Mouse (Mus musculus): ENCODE results near the gene Crls1. TPM values are rescaled to one million over a fixed set of nuclear protein-coding genes. Genes with fewer than 3 reads are reported as not detected.
A peak's percentile ranks its signal among the peaks of the same experiment; 100 is the strongest.

Crls1 gene
- polyA plus RNA-seq, 1 experiment from 2014 or later = 34.1 TPM

DNA sequence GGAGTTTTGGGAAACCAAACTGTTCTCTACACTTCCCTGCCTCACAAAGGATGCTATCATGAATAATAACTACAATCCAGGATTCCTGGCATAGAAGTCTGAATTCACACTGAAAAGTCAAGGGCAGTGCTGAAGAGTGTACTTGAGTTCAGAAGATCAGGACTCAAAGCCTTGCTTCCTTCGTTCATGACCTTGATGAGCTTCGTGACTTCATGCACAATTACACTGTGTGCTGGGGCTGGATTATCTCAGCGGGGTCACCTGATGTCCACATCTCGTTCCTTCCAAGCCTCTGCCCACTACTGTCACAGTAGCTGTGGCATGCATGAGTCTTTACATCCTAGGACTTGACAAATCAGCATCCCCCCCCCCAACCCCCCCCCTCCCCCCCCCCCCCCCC is 55.2 kb downstream of the Crls1 start:
- H3K4me2 ChIP-seq (ENCODE audit: low read length) = no peak overlapping the region
- no peak for TF ChIP-seq CTCF (IDR thresholded peaks at IDR 0.05; ENCODE audit: low read depth)
- 86% methylated on average over 4 of the region's 4 CpGs for WGBS
- H3K9ac ChIP-seq (ENCODE audit: low read depth, low read length) = no peak overlapping the region
- no peaks in the 10 kb centered on the region for H3K27me3 ChIP-seq (ENCODE audit: insufficient read depth, low read length)
- DNase-seq (ENCODE audit: low spot score) (no peak), ATAC-seq (replicated peaks; ENCODE audit: low FRiP score, low read depth) (no peak)
- H3K4me1 ChIP-seq (replicated peaks; ENCODE audit: insufficient read depth, low read length) = no peaks in the 10 kb centered on the region
- no peaks in the 10 kb centered on the region for H3K9me3 ChIP-seq (replicated peaks; ENCODE audit: low read length)
- no peak overlapping the region for H3K27ac ChIP-seq
- H3K36me3 ChIP-seq (ENCODE audit: insufficient read depth, low read length) = no peaks in the 10 kb centered on the region
- H3K4me3 ChIP-seq (replicated peaks; ENCODE audit: low read depth, low read length) = no peak overlapping the region

DNA sequence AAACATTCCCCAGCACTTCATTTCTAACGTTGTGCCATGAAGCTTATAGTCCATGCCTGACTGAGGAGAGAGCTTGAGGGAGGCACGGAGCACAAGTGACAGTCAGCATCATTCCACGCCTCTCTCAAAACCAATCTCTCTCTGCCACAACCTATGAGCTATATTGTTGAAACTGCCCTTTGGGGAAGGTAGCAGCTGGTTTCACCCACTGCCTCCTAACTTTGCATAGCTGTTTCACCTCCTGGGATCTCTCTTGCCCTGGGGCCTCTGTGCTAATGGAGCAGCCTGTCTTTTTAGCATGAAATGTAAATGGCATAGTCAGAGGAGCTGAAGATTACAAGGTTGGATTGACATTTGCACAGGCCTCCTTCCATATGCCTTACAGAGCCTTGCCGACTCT is 55.6 kb downstream of the Crls1 start:
- Histone ChIP-seq H3K27ac (no peak overlapping the region), H3K36me3 (ENCODE audit: insufficient read depth, low read length) (no peaks in the 10 kb centered on the region), H3K4me2 (ENCODE audit: low read length) (no peak overlapping the region), H3K4me3 (replicated peaks; ENCODE audit: low read depth, low read length) (no peak overlapping the region), H3K9ac (ENCODE audit: low read depth, low read length) (no peak overlapping the region), H3K4me1 (replicated peaks; ENCODE audit: insufficient read depth, low read length) (no peaks in the 10 kb centered on the region), H3K27me3 (ENCODE audit: insufficient read depth, low read length) (no peaks in the 10 kb centered on the region), H3K9me3 (replicated peaks; ENCODE audit: low read length) (no peaks in the 10 kb centered on the region)
- 62% methylated on average over 4 of the region's 4 CpGs for WGBS
- ATAC-seq (replicated peaks; ENCODE audit: low FRiP score, low read depth) (no peak), DNase-seq (ENCODE audit: low spot score) (no peak)
- TF ChIP-seq CTCF (IDR thresholded peaks at IDR 0.05; ENCODE audit: low read depth) = no peak

GRCm38 (mm10) chr2:132903498-132903897 is 57.0 kb downstream of the Crls1 start:
- WGBS = 33% methylated on average over 3 of the region's 3 CpGs
- no peak overlapping the region for H3K4me2 ChIP-seq (ENCODE audit: low read length)
- no peak overlapping the region for H3K27ac ChIP-seq
- peak; percentile 83 for DNase-seq (ENCODE audit: low spot score)
- H3K4me3 ChIP-seq (replicated peaks; ENCODE audit: low read depth, low read length) = no peak overlapping the region
- ATAC-seq (replicated peaks; ENCODE audit: low FRiP score, low read depth) = peak; percentile 74
- H3K9ac ChIP-seq (ENCODE audit: low read depth, low read length) = no peak overlapping the region
- peak; percentile 82 for TF ChIP-seq CTCF (IDR thresholded peaks at IDR 0.05; ENCODE audit: low read depth)
- H3K27me3 ChIP-seq (ENCODE audit: insufficient read depth, low read length) = no peaks in the 10 kb centered on the region
- H3K9me3 ChIP-seq (replicated peaks; ENCODE audit: low read length) = no peaks in the 10 kb centered on the region
- no peaks in the 10 kb centered on the region for H3K4me1 ChIP-seq (replicated peaks; ENCODE audit: insufficient read depth, low read length)
- H3K36me3 ChIP-seq (ENCODE audit: insufficient read depth, low read length) = no peaks in the 10 kb centered on the region

- H3K4me2 ChIP-seq (ENCODE audit: low read length) = no peak overlapping the region
- DNase-seq (ENCODE audit: low spot score) = no peak
- ATAC-seq (replicated peaks; ENCODE audit: low FRiP score, low read depth) = no peak
- no peaks in the 10 kb centered on the region for H3K4me1 ChIP-seq (replicated peaks; ENCODE audit: insufficient read depth, low read length)
- H3K9me3 ChIP-seq (replicated peaks; ENCODE audit: low read length) = no peaks in the 10 kb centered on the region
- H3K4me3 ChIP-seq (replicated peaks; ENCODE audit: low read depth, low read length) = no peak overlapping the region
- H3K9ac ChIP-seq (ENCODE audit: low read depth, low read length) = no peak overlapping the region
- 61% methylated on average over 2 of the region's 2 CpGs for WGBS
- no peaks in the 10 kb centered on the region for H3K36me3 ChIP-seq (ENCODE audit: insufficient read depth, low read length)
- H3K27ac ChIP-seq = no peak overlapping the region
- TF ChIP-seq CTCF (IDR thresholded peaks at IDR 0.05; ENCODE audit: low read depth) = no peak
- no peaks in the 10 kb centered on the region for H3K27me3 ChIP-seq (ENCODE audit: insufficient read depth, low read length)
These were observed 58.5 kb downstream of the Crls1 start for GRCm38 (mm10) chr2:132904961-132905360.

GRCm38 (mm10) chr2:132906763-132907162 is 60.3 kb downstream of the Crls1 start:
- 33% methylated on average over 8 of the region's 8 CpGs for WGBS
- Histone ChIP-seq H3K4me2 (ENCODE audit: low read length) (no peak overlapping the region), H3K27ac (no peak overlapping the region), H3K36me3 (ENCODE audit: insufficient read depth, low read length) (peaks cover 3% of the 10 kb centered on the region; the same call in 1 of the 2 replicates), H3K27me3 (ENCODE audit: insufficient read depth, low read length) (no peaks in the 10 kb centered on the region), H3K9ac (ENCODE audit: low read depth, low read length) (no peak overlapping the region), H3K4me3 (replicated peaks; ENCODE audit: low read depth, low read length) (no peak overlapping the region), H3K9me3 (replicated peaks; ENCODE audit: low read length) (no peaks in the 10 kb centered on the region), H3K4me1 (replicated peaks; ENCODE audit: insufficient read depth, low read length) (no peaks in the 10 kb centered on the region)
- ATAC-seq (replicated peaks; ENCODE audit: low FRiP score, low read depth) (no peak), DNase-seq (ENCODE audit: low spot score) (peak; percentile 45)
- TF ChIP-seq CTCF (IDR thresholded peaks at IDR 0.05; ENCODE audit: low read depth) = peak; percentile 71

- H3K27me3 ChIP-seq (ENCODE audit: insufficient read depth, low read length) = no peaks in the 10 kb centered on the region
- no peak overlapping the region for H3K4me2 ChIP-seq (ENCODE audit: low read length)
- peaks cover 3% of the 10 kb centered on the region; the same call in 1 of the 2 replicates for H3K36me3 ChIP-seq (ENCODE audit: insufficient read depth, low read length)
- DNase-seq (ENCODE audit: low spot score) (no peak), ATAC-seq (replicated peaks; ENCODE audit: low FRiP score, low read depth) (no peak)
- TF ChIP-seq CTCF (IDR thresholded peaks at IDR 0.05; ENCODE audit: low read depth) = no peak
- 61% methylated on average over 1 of the region's 1 CpGs for WGBS
- no peak overlapping the region for H3K9ac ChIP-seq (ENCODE audit: low read depth, low read length)
- no peaks in the 10 kb centered on the region for H3K4me1 ChIP-seq (replicated peaks; ENCODE audit: insufficient read depth, low read length)
- no peak overlapping the region for H3K27ac ChIP-seq
- H3K4me3 ChIP-seq (replicated peaks; ENCODE audit: low read depth, low read length) = no peak overlapping the region
- H3K9me3 ChIP-seq (replicated peaks; ENCODE audit: low read length) = no peaks in the 10 kb centered on the region
These were observed 68.3 kb downstream of the Crls1 start for GRCm38 (mm10) chr2:132914785-132915184.

Other genes starting within 250 kb of the Crls1 start
- 14.1 and 17.7 TPM in 2 replicates for gene Shld1, start 159.7 kb upstream of the Crls1 start, polyA plus RNA-seq (2015; fragmentation: Nextera tagmentation; extraction: Ambion mirVana)
- 0.17 and 0.49 TPM in 2 replicates for gene Chgb, start 65.4 kb upstream of the Crls1 start, polyA plus RNA-seq (2015; fragmentation: Nextera tagmentation; extraction: Ambion mirVana)
- gene Trmt6, start 30.6 kb upstream of the Crls1 start, polyA plus RNA-seq (2015; fragmentation: Nextera tagmentation; extraction: Ambion mirVana) = 43.0 and 44.2 TPM in 2 replicates
- gene Mcm8, start 30.5 kb upstream of the Crls1 start, polyA plus RNA-seq (2015; fragmentation: Nextera tagmentation; extraction: Ambion mirVana) = 7.1 TPM in 2 replicates
- 0.45 and 0.54 TPM in 2 replicates for gene Lrrn4, start 34.2 kb downstream of the Crls1 start, polyA plus RNA-seq (2015; fragmentation: Nextera tagmentation; extraction: Ambion mirVana)
- gene Fermt1, start 99.2 kb downstream of the Crls1 start, polyA plus RNA-seq (2015; fragmentation: Nextera tagmentation; extraction: Ambion mirVana) = 21.8 and 22.5 TPM in 2 replicates